Mouse (Mus musculus) spleen, adult 18-20 months (tissue): ENCODE measurements around the gene Gm20425.
"Not testable (repeated sequence)": the region's sequence is repeated elsewhere in the genome, so short reads cannot be mapped to it uniquely, and the experiment has no call there.

Source experiments
- DNase-seq, 2 experiments: peaks; one replicate each; pipeline ENCODE4 v3.0.0; 2022; ENCODE audit warnings: mixed read lengths in 2 of 2

Gm20425 gene

GRCm38 (mm10) chr9:103214281-103214680 lies 15.8 kb downstream of the Gm20425 start:
- no peak for DNase-seq

DNA sequence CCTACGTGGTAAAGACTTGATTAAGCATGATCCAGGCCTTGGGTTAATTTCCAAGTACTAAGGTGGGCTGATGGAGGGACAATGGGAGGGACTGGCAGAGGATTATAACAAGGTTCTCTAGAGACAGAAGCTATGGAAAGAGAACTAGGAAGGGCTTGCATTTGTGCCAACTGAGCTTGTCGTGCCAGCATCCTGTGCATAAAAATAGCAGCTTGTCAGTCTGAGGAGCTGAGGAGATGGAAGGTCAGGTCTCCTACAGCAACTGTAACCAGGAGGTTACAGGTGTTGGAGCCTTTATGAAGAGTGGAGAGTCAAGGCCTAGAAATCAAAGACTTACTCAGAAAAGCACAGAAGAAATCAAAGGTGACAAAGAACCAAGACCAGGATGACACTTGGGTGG lies 16.5 kb downstream of the Gm20425 start:
- no peak for DNase-seq

- no peak for DNase-seq
These were observed 17.3 kb downstream of the Gm20425 start for GRCm38 (mm10) chr9:103212654-103213420.

DNA sequence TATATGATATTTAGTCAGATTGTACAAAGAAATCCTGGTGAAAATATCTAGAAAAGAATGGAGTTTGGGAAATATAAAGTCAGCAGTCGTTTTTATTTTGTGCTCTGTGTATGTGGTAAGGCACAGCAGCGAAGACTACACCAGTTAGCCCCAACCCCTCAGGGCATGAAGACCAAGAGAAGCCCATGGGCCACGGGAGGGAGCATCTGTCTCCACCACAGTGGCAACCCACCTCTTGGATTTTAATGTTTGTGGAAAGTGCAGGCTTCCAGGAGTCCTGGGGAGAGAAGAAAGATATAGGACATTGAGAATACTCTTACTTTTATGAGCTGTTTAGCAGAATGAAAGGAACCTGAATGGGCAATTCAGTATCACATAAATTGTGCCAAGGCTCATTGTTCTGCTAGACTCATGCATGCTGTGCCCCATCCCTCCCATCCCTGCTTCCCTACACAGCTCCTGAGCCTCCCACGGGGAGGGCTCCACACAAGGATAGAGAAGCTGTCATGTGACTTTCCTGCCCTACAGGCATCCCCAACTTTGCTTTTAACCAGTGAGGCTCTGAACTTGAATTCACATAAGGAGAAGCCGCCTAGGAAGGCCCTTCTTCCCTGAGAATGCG lies 21.2 kb downstream of the Gm20425 start:
- DNase-seq: no peak

GRCm38 (mm10) chr9:103207846-103208245 lies 22.3 kb downstream of the Gm20425 start:
- DNase-seq: peak; percentile 50 to 55

- DNase-seq: no peak
These were observed 24.3 kb downstream of the Gm20425 start for GRCm38 (mm10) chr9:103205786-103206185.

DNA sequence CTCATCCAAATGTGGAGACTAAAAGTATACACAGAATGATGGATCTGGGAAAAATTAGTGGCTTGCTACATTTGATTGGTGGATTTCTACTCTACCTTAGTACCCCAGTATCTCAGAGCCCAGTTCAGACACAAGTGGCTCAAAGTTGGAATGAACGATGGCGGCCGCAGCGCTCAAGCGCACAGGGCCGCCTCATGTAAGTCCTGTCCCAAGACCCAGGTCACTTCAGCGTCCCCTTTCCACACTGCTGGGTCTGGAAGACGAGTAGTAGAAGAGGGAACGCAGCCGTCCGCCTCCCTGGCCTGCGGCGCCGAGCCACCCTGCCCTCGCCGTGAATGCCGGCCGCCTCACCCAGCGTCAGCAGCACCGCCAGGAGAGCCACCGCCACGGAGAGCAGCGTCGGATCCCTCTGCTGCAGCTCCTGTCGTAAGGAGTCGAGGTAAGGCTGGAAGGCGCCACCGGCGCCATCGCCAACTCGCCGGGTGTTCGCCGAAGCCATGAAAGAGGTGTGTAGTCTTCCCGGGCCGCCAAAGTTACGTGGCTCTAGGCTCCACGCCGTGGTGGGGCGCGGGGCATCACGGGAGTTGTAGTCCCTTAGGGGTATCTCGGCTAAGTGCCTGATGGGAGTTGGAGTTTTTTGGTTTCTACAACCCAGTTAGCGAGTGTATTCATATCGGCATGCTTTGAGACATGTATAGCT lies 28.4 kb downstream of the Gm20425 start, which contains the start of gene Srprb:
Srprb (minus strand) TSS at position 577 of the 700 bp plus-strand sequence.
- peak; percentile 85 to 95 for DNase-seq

DNA sequence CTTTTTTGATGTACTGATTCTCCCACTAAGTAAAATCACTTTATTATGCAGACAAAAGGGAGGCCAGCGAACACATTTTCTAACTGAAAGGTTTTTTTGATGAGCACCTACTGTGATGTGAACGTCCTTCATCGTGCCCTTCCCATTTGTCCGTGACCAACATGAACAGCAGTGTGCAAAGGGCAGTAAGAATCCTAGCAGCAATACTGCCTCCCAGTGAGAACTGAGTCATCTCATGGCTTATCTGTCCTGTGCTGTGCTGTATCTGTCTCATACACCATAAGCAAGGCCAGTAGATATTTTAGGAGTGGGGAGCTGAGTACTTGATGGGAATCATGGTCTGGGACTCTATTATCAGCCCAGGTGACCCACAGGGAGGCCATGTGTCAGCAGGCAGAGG lies 41.7 kb downstream of the Gm20425 start:
- DNase-seq: no peak

- no peak for DNase-seq
These were observed 43.4 kb downstream of the Gm20425 start for GRCm38 (mm10) chr9:103186747-103187146.

DNA sequence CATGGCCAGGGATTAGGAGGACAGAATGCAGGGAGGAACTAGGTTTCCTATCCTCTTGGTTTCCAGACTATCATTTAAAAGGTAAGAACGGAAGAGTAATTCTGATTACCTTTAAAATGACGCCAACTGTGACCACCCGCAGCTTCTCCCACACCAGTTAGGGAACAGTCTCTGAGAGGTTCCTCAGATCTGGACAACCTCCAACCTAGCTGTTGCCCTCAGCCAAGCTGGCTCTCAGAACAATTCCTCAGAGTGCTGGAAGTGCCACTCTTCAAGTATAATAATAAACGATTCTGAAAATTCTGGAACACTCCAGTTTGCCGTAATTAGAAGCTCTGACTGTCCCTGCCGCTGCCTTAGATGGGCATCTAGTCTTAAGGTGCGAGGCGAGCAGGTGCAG lies 44.2 kb downstream of the Gm20425 start:
- DNase-seq: no peak

GRCm38 (mm10) chr9:103184855-103185254 lies 45.3 kb downstream of the Gm20425 start:
- DNase-seq: no peak

- no peak for DNase-seq
These were observed 48.2 kb downstream of the Gm20425 start for GRCm38 (mm10) chr9:103181886-103182285.

DNA sequence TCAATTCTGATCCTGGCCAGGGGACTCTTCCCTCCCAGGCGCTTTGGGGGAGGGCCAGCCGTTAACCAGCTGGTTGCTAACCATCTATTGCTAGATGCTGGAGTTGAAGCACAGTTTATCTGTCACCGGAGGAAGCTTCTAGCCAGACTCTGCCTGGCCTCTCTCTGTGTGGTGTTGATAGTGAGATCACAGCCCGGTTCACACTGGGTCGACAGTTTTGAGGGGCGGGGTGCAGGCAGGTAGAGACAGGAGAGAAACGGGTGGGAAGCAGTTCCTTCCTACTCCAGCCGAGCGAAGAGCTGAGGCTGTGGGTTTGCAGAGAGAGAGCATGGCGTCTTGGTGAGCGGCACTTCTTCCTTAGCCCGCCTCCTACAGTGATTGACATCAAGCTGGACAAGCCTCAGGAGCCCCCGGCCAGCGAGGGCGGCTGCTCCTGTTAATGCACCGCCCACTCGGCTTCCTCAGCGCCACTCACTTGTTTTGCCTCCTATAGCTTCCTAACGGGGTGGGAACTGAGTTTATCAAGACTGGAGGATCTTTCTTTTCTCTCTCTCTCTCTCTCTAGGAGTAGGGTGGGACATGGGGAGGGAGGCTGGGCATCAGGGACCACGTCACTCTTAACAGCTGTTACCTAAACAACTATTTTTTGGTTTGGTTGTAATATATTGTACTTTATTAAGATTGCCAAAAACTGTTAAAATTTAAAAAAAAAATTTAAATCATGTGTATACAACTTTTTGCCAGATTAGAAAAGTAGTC lies 49.1 kb downstream of the Gm20425 start:
- peak; percentile 57 to 60 for DNase-seq

- DNase-seq: no peak
These were observed 49.8 kb downstream of the Gm20425 start for GRCm38 (mm10) chr9:103180303-103180702.

- DNase-seq: no peak
These were observed 54.4 kb downstream of the Gm20425 start for GRCm38 (mm10) chr9:103175692-103176091.

- peak in 1 of 2 experiments; percentile 12 for DNase-seq
These were observed 55.2 kb downstream of the Gm20425 start for GRCm38 (mm10) chr9:103174771-103175519.

- no peak for DNase-seq
These were observed 61.3 kb downstream of the Gm20425 start for GRCm38 (mm10) chr9:103168771-103169170.

DNA sequence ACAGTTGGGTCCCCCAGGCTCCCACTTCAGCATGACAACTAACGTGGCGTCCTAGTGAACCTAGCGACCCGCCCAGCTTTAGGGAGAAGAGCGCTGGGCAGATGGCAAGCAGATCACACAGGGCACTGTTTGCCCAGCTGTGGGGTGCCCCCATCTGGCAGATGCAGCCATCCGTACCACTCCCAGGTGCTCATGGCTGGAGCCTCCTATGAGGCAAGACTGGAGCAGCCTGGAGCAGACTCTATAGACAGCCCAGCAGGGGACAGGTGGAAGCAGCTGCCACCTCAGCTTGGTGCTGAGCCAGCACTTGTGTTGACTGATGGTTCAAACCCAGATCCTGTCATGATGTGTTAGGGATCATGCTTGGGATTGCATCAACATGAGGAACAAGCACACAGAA lies 62.1 kb downstream of the Gm20425 start:
- DNase-seq: no peak

GRCm38 (mm10) chr9:103163806-103164205 lies 66.3 kb downstream of the Gm20425 start:
- DNase-seq: no peak

DNA sequence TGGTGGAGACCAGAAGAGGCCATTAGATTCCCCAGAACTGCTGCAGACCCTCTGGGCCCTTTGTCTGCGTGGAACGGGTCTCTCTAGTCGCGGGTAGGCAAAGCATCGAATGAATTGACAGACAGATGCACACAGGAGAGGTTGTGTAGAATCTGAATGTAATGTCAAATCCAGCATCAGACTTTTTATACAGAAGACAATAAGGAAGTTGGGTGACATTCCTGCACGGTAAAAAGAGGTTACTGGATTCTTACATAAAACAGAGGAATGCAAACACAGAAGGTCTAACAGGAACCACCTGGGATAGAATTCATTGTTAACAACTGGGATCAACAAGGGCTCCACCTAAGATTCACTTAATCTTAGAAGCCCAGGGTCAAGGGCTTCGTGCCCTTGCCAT lies 74.9 kb downstream of the Gm20425 start:
- DNase-seq: not testable (repeated sequence)

GRCm38 (mm10) chr9:103154568-103154967 lies 75.5 kb downstream of the Gm20425 start:
- DNase-seq: no peak

- no peak for DNase-seq
These were observed 76.8 kb downstream of the Gm20425 start for GRCm38 (mm10) chr9:103153286-103153685.
